Mouse (Mus musculus) neural tube, embryonic 15.5 days (tissue): ENCODE data around the gene Zfp30. TPM values are rescaled to one million over a fixed set of nuclear protein-coding genes. Genes with fewer than 3 reads are reported as not detected.
A peak's percentile ranks its signal among the peaks of the same experiment; 100 is the strongest.

ENCODE experiments used
- ATAC-seq: fragments of 200-750 bp; cut with Nextera tagmentation; 2 replicates; pipeline ENCODE4 v1.8.0; 2017; ENCODE audit warnings: mild to moderate bottlenecking, moderate TSS enrichment, moderate library complexity; ENCODE audit not compliant: low FRiP score
- H3K27ac ChIP-seq: fragments of 300-500 bp; sonication (generic); replicated peaks from 2 replicates; pipeline ENCODE4 v1.5.1; 2015; ENCODE audit warnings: mild to moderate bottlenecking, inconsistent platforms
- H3K27me3 ChIP-seq: fragments of 300-500 bp; sonication (generic); replicated peaks from 2 replicates; pipeline ENCODE4 v1.6.1; 2015; ENCODE audit warnings: inconsistent platforms
- H3K36me3 ChIP-seq: fragments of 300-500 bp; sonication (generic); 2 replicates; pipeline ENCODE4 v1.6.1; 2015; ENCODE audit warnings: inconsistent platforms
- H3K4me1 ChIP-seq: fragments of 300-500 bp; sonication (generic); 2 replicates; pipeline ENCODE4 v1.6.1; 2015; ENCODE audit warnings: inconsistent platforms
- H3K4me2 ChIP-seq: fragments of 300-500 bp; sonication (generic); 2 replicates; pipeline ENCODE4 v1.6.1; 2015; ENCODE audit warnings: inconsistent platforms, mild to moderate bottlenecking, moderate library complexity
- H3K4me3 ChIP-seq: fragments of 300-500 bp; sonication (generic); replicated peaks from 2 replicates; pipeline ENCODE4 v1.5.1; 2015; ENCODE audit warnings: mild to moderate bottlenecking, inconsistent platforms
- H3K9ac ChIP-seq: fragments of 300-500 bp; sonication (generic); replicated peaks from 2 replicates; pipeline ENCODE4 v1.6.1; 2015; ENCODE audit warnings: mild to moderate bottlenecking, inconsistent platforms
- H3K9me3 ChIP-seq: fragments of 300-500 bp; sonication (generic); replicated peaks from 2 replicates; pipeline ENCODE4 v1.6.1; 2016; ENCODE audit warnings: inconsistent platforms
- WGBS: fragments of 180-500 bp; shearing (Covaris S2); methylation state at CpG from one replicate; pipeline ENCODE4 v1.1.7; 2015; ENCODE audit warnings: mixed read lengths; 5-methylcytosine and 5-hydroxymethylcytosine counted together
- polyA plus RNA-seq: library from polyadenylated mRNA; unstranded; fragments of >200 nt; fragmentation: Nextera tagmentation; extraction: Ambion mirVana; gene quantifications from 2 replicates; pipeline ENCODE4 v1.2.1, GENCODE M21; 2015

Gene Zfp30
- polyA plus RNA-seq, 1 experiment from 2014 or later: 11.8 TPM

GRCm38 (mm10) chr7:29785023-29785422, 1.2 kb downstream of the Zfp30 start:
- 43% methylated on average over 8 of the region's 8 CpGs for WGBS
- Histone ChIP-seq H3K4me2 (peak overlapping the region; percentile 77), H3K36me3 (peaks cover 26% of the 10 kb centered on the region), H3K27ac (0 out of 2 replicates have a peak overlapping the region, but pooled peaks have one; percentile 23), H3K4me3 (peak overlapping the region; percentile 92), H3K27me3 (no peaks in the 10 kb centered on the region), H3K9me3 (no peaks in the 10 kb centered on the region), H3K4me1 (peaks cover 29% of the 10 kb centered on the region), H3K9ac (peak overlapping the region; percentile 46)
- no peak for ATAC-seq

- H3K36me3 ChIP-seq: peaks cover 35% of the 10 kb centered on the region
- H3K9ac ChIP-seq: no peak overlapping the region; the same call in 1 of the 2 replicates
- 73% methylated on average over 5 of the region's 5 CpGs for WGBS
- peak overlapping the region; percentile 77 for H3K4me2 ChIP-seq
- H3K27me3 ChIP-seq: no peaks in the 10 kb centered on the region
- H3K4me3 ChIP-seq: peak overlapping the region; percentile 92
- no peak for ATAC-seq
- H3K9me3 ChIP-seq: no peaks in the 10 kb centered on the region
- H3K4me1 ChIP-seq: peaks cover 29% of the 10 kb centered on the region
- no peak overlapping the region for H3K27ac ChIP-seq
These were observed 2.1 kb downstream of the Zfp30 start for GRCm38 (mm10) chr7:29785888-29786287.

GRCm38 (mm10) chr7:29792906-29793305, 9.1 kb downstream of the Zfp30 start:
- no peaks in the 10 kb centered on the region for H3K4me1 ChIP-seq
- H3K4me2 ChIP-seq: no peak overlapping the region
- peaks cover 71% of the 10 kb centered on the region for H3K36me3 ChIP-seq
- 34% methylated on average over 27 of the region's 27 CpGs for WGBS
- no peak overlapping the region for H3K9ac ChIP-seq
- ATAC-seq: no peak
- no peaks in the 10 kb centered on the region for H3K27me3 ChIP-seq
- H3K27ac ChIP-seq: no peak overlapping the region
- H3K9me3 ChIP-seq: no peaks in the 10 kb centered on the region
- no peak overlapping the region for H3K4me3 ChIP-seq

- no peaks in the 10 kb centered on the region for H3K4me1 ChIP-seq
- H3K4me2 ChIP-seq: no peak overlapping the region
- H3K4me3 ChIP-seq: no peak overlapping the region
- H3K27ac ChIP-seq: no peak overlapping the region
- ATAC-seq: no peak
- no peaks in the 10 kb centered on the region for H3K27me3 ChIP-seq
- peaks cover 5% of the 10 kb centered on the region for H3K36me3 ChIP-seq
- 85% methylated on average over 5 of the region's 5 CpGs for WGBS
- H3K9ac ChIP-seq: no peak overlapping the region
- H3K9me3 ChIP-seq: no peaks in the 10 kb centered on the region
These were observed 23.2 kb downstream of the Zfp30 start for GRCm38 (mm10) chr7:29807046-29807445.

GRCm38 (mm10) chr7:29812244-29812643, 28.4 kb downstream of the Zfp30 start:
- no peak overlapping the region for H3K27ac ChIP-seq
- H3K9me3 ChIP-seq: no peaks in the 10 kb centered on the region
- 96% methylated on average over 1 of the region's 1 CpGs for WGBS
- no peak for ATAC-seq
- peaks cover 5% of the 10 kb centered on the region for H3K36me3 ChIP-seq
- no peak overlapping the region for H3K4me3 ChIP-seq
- H3K27me3 ChIP-seq: no peaks in the 10 kb centered on the region
- peaks cover 21% of the 10 kb centered on the region for H3K4me1 ChIP-seq
- H3K4me2 ChIP-seq: no peak overlapping the region
- no peak overlapping the region for H3K9ac ChIP-seq

- Histone ChIP-seq H3K4me2 (peak overlapping the region; percentile 84), H3K9me3 (no peaks in the 10 kb centered on the region), H3K9ac (no peak overlapping the region), H3K27me3 (no peaks in the 10 kb centered on the region), H3K4me1 (peaks cover 38% of the 10 kb centered on the region), H3K27ac (no peak overlapping the region), H3K36me3 (peaks cover 5% of the 10 kb centered on the region), H3K4me3 (peak overlapping the region; percentile 77)
- no peak for ATAC-seq
- WGBS: 95% methylated on average over 2 of the region's 2 CpGs
These were observed 30.6 kb downstream of the Zfp30 start for GRCm38 (mm10) chr7:29814381-29814780.

GRCm38 (mm10) chr7:29815061-29815784, 31.4 kb downstream of the Zfp30 start:
- no peaks in the 10 kb centered on the region for H3K27me3 ChIP-seq
- peak overlapping the region; percentile 77 for H3K4me3 ChIP-seq
- peaks cover 5% of the 10 kb centered on the region for H3K36me3 ChIP-seq
- no peaks in the 10 kb centered on the region for H3K9me3 ChIP-seq
- peaks cover 44% of the 10 kb centered on the region for H3K4me1 ChIP-seq
- H3K9ac ChIP-seq: peak overlapping the region; percentile 69
- peak overlapping the region; percentile 92 for H3K27ac ChIP-seq
- 2% methylated on average over 12 of the region's 12 CpGs for WGBS
- ATAC-seq: peak; percentile 65
- H3K4me2 ChIP-seq: peak overlapping the region; percentile 84

GRCm38 (mm10) chr7:29815910-29816429, 32.2 kb downstream of the Zfp30 start, which contains the start of gene Zfp790:
Zfp790 (plus strand) TSS chr7:29816114.
- under 1% methylated on average over 26 of the region's 26 CpGs for WGBS
- H3K4me1 ChIP-seq: peaks cover 49% of the 10 kb centered on the region
- no peaks in the 10 kb centered on the region for H3K9me3 ChIP-seq
- H3K36me3 ChIP-seq: peaks cover 9% of the 10 kb centered on the region
- no peaks in the 10 kb centered on the region for H3K27me3 ChIP-seq
- peak within 1 kb of the TSS; percentile 84 for H3K4me2 ChIP-seq
- H3K27ac ChIP-seq: peak within 1 kb of the TSS; percentile 92
- H3K4me3 ChIP-seq: peak within 1 kb of the TSS; percentile 77
- H3K9ac ChIP-seq: peak within 1 kb of the TSS; percentile 75
- peak; percentile 94 for ATAC-seq

- ATAC-seq: peak; percentile 73
- H3K4me1 ChIP-seq: peaks cover 49% of the 10 kb centered on the region
- H3K9me3 ChIP-seq: no peaks in the 10 kb centered on the region
- peak overlapping the region; percentile 84 for H3K4me2 ChIP-seq
- peak overlapping the region; percentile 74 for H3K27ac ChIP-seq
- H3K36me3 ChIP-seq: peaks cover 23% of the 10 kb centered on the region
- peak overlapping the region; percentile 58 for H3K4me3 ChIP-seq
- H3K27me3 ChIP-seq: no peaks in the 10 kb centered on the region
- H3K9ac ChIP-seq: peak overlapping the region; percentile 57
- 1% methylated on average over 12 of the region's 12 CpGs for WGBS
These were observed 34.9 kb downstream of the Zfp30 start for GRCm38 (mm10) chr7:29818619-29819254.

- peaks cover 83% of the 10 kb centered on the region for H3K36me3 ChIP-seq
- H3K9ac ChIP-seq: no peak overlapping the region
- no peak overlapping the region for H3K4me3 ChIP-seq
- 0 out of 2 replicates have a peak, but pooled peaks cover 8% of the 10 kb centered on the region for H3K9me3 ChIP-seq
- H3K27ac ChIP-seq: no peak overlapping the region
- no peaks in the 10 kb centered on the region for H3K27me3 ChIP-seq
- WGBS: 95% methylated on average over 12 of the region's 12 CpGs
- H3K4me1 ChIP-seq: no peaks in the 10 kb centered on the region
- no peak for ATAC-seq
- no peak overlapping the region for H3K4me2 ChIP-seq
These were observed 44.2 kb downstream of the Zfp30 start for GRCm38 (mm10) chr7:29828001-29828400.

GRCm38 (mm10) chr7:29829804-29830203, 46.0 kb downstream of the Zfp30 start:
- Histone ChIP-seq H3K36me3 (peaks cover 81% of the 10 kb centered on the region), H3K4me2 (no peak overlapping the region), H3K4me3 (no peak overlapping the region), H3K9me3 (0 out of 2 replicates have a peak, but pooled peaks cover 8% of the 10 kb centered on the region), H3K27ac (no peak overlapping the region), H3K4me1 (no peaks in the 10 kb centered on the region), H3K27me3 (no peaks in the 10 kb centered on the region), H3K9ac (no peak overlapping the region)
- no peak for ATAC-seq
- 67% methylated on average over 12 of the region's 12 CpGs for WGBS

GRCm38 (mm10) chr7:29836816-29837215, 53.0 kb downstream of the Zfp30 start:
- Histone ChIP-seq H3K36me3 (peaks cover 46% of the 10 kb centered on the region), H3K9me3 (no peaks in the 10 kb centered on the region), H3K9ac (no peak overlapping the region), H3K4me1 (no peaks in the 10 kb centered on the region), H3K4me3 (no peak overlapping the region), H3K27ac (no peak overlapping the region), H3K27me3 (no peaks in the 10 kb centered on the region), H3K4me2 (no peak overlapping the region)
- no peak for ATAC-seq
- 87% methylated on average over 1 of the region's 1 CpGs for WGBS
